Mouse (Mus musculus) heart, postnatal 25 days (tissue): Measurements from ENCODE around the gene Gm19426. TPM values are rescaled to one million over a fixed set of nuclear protein-coding genes. Genes with fewer than 3 reads are reported as not detected.

ENCODE experiments used
- DNase-seq: peaks from one replicate; pipeline ENCODE4 v3.0.0; 2022; ENCODE audit warnings: low spot score
- intact Hi-C: fragments of 180-260 bp; cut with DNase I; formaldehyde crosslinking; loops from one replicate; pipeline ENCODE4 v1.15.1; 2025
- total RNA-seq, 2 experiments: library from RNA; stranded (reverse); gene quantifications; 2 replicates each; pipeline ENCODE4 v1.2.3; 2021

Gene Gm19426
- total RNA-seq, result 1 to 10 TPM; 1.8 to 1.9 TPM

GRCm38 (mm10) chr2:84743561-84743960, at the start of gene Gm19426:
Gm19426 (minus strand) TSS chr2:84743655.
- DNase-seq, result peak; percentile 62
- intact Hi-C loops, result loop anchor here (5.0 kb wide), 1 partner anchor 54 kb away; the partner anchor contains the start of gene Ube2l6

GRCm38 (mm10) chr2:84793154-84793553, 49.7 kb upstream of the Gm19426 start:
- intact Hi-C loops, result loop anchor here (10.0 kb wide), 1 partner anchor 338 kb away; no protein-coding TSS in a partner anchor
- no peak for DNase-seq

- no peak for DNase-seq
Measured at GRCm38 (mm10) chr2:84792516-84792915, 49.1 kb upstream of the Gm19426 start.

GRCm38 (mm10) chr2:84790418-84790817, 47.0 kb upstream of the Gm19426 start:
- no peak for DNase-seq
- intact Hi-C loops, result loop anchor here (10.0 kb wide), 1 partner anchor 336 kb away; no protein-coding TSS in a partner anchor

More at GRCm38 (mm10) chr2:84792516-84792915, 49.1 kb upstream of the Gm19426 start:
- intact Hi-C loops, result loop anchor here (10.0 kb wide), 1 partner anchor 338 kb away; no protein-coding TSS in a partner anchor

- no peak for DNase-seq
- intact Hi-C loops, result no loop called here
Measured at GRCm38 (mm10) chr2:84788316-84788715, 44.9 kb upstream of the Gm19426 start.

DNA sequence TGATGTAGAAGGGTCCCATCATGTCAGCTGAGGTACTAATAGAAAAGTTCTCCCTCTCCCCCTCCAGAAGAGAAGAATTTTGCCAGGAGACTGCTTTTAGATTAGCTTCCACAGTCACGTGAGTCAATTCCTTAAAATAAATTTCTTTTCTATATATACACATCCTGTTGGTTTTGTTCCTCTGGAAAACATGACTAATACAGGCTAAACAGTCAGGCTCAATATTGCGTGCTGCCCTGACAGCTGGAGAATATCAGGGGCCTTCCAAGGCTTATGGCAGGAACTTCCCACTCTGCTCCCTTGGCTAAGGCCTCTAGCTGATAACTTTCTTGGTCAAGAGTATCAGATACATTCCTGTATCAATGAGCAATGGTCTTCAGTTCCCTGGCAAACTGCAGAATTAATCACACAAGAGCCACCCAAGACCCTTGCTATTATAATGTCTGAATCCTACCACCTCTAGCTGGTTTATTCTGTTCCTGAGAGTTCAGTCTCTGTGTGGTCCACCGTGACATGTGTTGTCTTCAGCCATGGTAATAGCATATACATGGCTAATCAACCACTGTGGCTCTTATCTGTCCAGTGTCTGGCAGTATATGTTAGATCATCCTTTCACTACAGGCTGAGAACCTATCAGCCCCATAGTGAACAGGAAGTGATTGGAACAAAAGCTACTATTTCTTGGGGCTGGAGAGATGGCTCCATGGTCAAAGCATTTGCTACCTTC, 40.5 kb upstream of the Gm19426 start:
- intact Hi-C loops, result no loop called here
- DNase-seq, result no peak

- intact Hi-C loops, result no loop called here
- no peak for DNase-seq
Measured at GRCm38 (mm10) chr2:84783315-84783714, 39.9 kb upstream of the Gm19426 start.

- intact Hi-C loops, result no loop called here
- no peak for DNase-seq
Measured at GRCm38 (mm10) chr2:84779210-84779609, 35.8 kb upstream of the Gm19426 start.

- DNase-seq, result no peak
- intact Hi-C loops, result no loop called here
Measured at GRCm38 (mm10) chr2:84777706-84778105, 34.3 kb upstream of the Gm19426 start.

- DNase-seq, result no peak
Measured at GRCm38 (mm10) chr2:84775665-84776064, 32.2 kb upstream of the Gm19426 start.

DNA sequence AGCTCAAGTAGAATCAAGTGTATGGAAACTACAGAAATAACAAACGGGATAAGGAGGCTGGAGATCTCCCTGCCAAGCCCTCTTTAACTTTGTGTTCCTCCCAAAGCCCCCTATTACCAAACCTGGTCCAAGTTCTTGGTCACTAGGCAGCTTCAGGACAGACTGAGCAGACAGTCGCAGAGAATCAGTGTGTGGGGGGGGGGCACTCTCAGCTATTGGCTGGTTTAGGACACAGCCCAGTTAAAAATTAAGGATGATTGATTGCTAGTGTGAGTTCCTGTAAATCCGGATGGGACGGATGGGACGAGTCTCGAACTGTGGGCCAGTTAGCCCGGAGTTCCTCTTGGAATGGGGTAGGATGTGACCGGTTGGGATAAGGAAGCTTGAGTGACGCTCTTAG, 31.8 kb upstream of the Gm19426 start, which contains the start of gene Serping1:
Gene Serping1 (minus strand): TSS at position 204 of the 400 bp plus-strand sequence.
- intact Hi-C loops, result no loop called here
- no peak for DNase-seq

More at GRCm38 (mm10) chr2:84775665-84776064, 32.2 kb upstream of the Gm19426 start:
- intact Hi-C loops, result no loop called here

GRCm38 (mm10) chr2:84774751-84775150, 31.3 kb upstream of the Gm19426 start:
- peak; percentile 85 for DNase-seq
- intact Hi-C loops, result no loop called here

DNA sequence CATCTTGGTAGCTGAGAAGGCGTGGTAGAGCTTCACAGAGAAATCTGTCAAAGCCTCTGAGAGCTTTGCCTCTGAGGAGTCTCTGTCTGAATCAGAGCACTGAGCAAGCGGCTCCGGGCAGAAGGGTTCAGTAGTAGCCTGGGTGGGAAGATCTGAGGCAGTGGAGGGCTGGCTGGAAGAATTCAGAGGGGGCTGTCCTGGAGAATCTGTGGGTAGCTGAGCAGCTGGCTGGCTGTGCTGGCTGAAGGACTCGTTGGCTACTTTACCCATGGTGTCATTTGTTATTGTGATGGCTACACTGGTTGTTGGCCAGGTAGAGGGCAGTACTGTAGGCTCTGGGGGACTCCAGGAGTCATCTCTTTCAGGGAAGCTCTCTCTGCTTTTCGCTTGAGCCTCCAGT, 29.7 kb upstream of the Gm19426 start:
- intact Hi-C loops, result no loop called here
- no peak for DNase-seq

DNA sequence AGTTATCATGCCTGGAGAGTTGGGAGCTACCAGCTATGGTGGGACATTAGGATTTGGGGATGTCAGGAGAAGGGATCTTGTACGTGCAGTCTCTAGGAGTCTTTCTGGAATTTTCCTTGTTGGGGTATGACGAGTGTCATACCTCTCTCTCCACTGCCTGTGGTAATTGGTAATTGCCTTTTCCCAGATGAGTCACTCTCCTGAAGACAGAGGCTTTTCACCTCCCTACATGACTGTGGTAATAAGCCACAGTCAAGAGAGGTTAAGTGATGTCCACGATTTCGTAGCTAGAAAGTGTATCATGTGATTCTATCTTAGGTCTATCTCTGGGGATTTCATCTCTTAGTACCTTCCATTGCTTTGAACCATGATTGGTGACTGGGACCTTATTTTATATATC, 29.0 kb upstream of the Gm19426 start:
- intact Hi-C loops, result no loop called here
- DNase-seq, result no peak

DNA sequence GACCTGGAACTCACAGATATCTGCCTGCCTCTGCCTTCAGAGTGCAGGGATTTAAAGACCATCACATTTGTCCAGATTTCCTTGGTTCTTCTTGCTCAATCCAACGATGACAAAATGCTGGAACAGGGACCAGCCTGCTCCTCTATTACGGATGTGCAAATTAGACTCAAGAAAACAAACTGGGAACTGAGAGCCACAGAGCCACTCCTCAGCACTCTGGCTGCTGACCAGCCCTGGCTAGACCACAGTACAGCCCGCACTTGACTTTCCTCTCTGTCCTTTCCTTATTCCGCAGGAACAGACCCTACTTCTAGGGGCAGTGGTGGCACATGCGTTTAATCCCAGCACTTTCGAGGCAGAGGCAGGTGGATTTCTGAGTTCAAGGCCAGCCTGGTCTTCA, 27.0 kb upstream of the Gm19426 start:
- intact Hi-C loops, result no loop called here
- DNase-seq, result peak; percentile 49

DNA sequence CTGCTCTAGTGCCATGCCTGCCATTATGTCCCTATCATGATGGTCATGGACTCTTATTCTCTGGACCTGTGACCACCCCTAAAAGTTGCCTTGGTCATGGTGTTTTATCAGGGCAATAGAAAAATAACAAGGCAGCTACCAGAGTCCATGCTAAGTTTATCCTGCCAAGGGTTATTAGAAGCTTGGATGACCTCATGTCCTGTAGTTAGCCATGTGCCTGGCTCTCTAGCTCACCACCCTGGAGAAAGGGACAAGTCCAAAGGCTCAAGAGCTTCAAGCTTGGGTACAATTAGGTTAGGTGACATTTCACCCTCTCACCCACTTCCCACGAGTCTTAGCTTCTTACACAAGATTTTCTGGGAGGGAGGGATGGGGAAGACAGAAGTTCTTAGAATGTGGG, 19.4 kb upstream of the Gm19426 start:
- DNase-seq, result no peak
- intact Hi-C loops, result loop anchor here (5.0 kb wide), 1 partner anchor 34 kb away; the partner anchor contains the start of gene Ube2l6

DNA sequence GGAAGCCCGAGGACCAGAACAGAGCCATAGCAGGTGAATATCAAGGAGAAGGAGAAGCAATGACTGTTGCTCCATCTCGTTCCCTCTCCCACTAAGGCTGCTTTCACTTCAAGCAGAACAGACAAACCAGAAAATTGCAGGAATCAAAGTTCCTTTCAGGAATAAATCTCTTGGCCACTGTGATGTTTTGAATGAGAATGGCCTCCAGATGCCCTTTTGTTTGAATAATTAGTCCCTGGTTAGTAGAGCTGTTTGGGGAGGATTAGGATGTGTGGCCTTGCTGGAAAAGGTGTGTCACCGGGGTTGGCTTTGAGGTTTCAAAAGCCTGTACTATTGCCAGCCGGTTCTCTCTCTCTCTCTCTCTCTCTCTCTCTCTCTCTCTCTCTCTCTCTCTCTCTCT, 18.8 kb upstream of the Gm19426 start:
- intact Hi-C loops, result loop anchor here (5.0 kb wide), 1 partner anchor 35 kb away; the partner anchor contains the start of gene Ube2l6
- DNase-seq, result no peak

- intact Hi-C loops, result loop anchor here (5.0 kb wide), 1 partner anchor 35 kb away; the partner anchor contains the start of gene Ube2l6
- DNase-seq, result no peak
Measured at GRCm38 (mm10) chr2:84761840-84762239, 18.4 kb upstream of the Gm19426 start.

GRCm38 (mm10) chr2:84761309-84761708, 17.9 kb upstream of the Gm19426 start:
- intact Hi-C loops, result loop anchor here (5.0 kb wide), 1 partner anchor 36 kb away; the partner anchor contains the start of gene Ube2l6
- no peak for DNase-seq

DNA sequence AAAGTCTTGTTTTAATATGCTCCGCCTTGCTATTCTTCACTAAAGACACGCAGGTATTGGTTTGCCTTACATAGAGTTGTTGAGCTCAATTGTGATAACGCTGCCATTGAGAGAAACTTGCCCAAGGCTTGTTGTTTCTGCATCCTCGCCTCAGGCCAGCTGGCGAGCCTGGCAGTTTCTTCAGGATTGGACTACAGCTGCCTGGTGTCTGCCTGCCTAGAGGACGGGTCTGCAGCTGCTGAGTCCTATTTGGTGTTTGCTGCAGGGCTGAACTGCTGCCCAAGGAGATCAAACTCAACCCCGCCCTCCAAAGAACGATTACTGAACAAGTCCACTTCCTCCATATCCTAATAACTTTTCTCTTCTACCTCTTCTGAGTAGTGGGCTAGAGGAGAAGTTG, 17.3 kb upstream of the Gm19426 start:
- DNase-seq, result no peak
- intact Hi-C loops, result loop anchor here (5.0 kb wide), 1 partner anchor 37 kb away; the partner anchor contains the start of gene Ube2l6

- intact Hi-C loops, result no loop called here
- no peak for DNase-seq
Measured at GRCm38 (mm10) chr2:84758542-84759127, 15.2 kb upstream of the Gm19426 start.
